Mouse (Mus musculus) ES-Bruce4 (cell line): ENCODE results near the gene Knstrn.

Experiments used
- CTCF ChIP-seq: IDR thresholded peaks from one replicate; pipeline ENCODE4 v1.8.1; 2011; ENCODE audit warnings: low read depth, low read length
- POLR2A ChIP-seq: IDR thresholded peaks from one replicate; pipeline ENCODE4 v1.8.1; 2011; ENCODE audit warnings: low read length; ENCODE audit not compliant: insufficient read depth

GRCm38 (mm10) chr2:118835115-118835514 lies 21.3 kb downstream of the Knstrn start:
- TF ChIP-seq POLR2A, result no peak
- TF ChIP-seq CTCF, result no peak
